Mouse (Mus musculus) Patski (cell line): ENCODE measurements around the gene Tbl3. TPM values are rescaled to one million over a fixed set of nuclear protein-coding genes. Genes with fewer than 3 reads are reported as not detected.

ENCODE experiments used
- ATAC-seq: fragments of 100-300 bp; one replicate; pipeline ENCODE4 v1.8.0; 2021
- CTCF ChIA-PET: fragments of 350-600 bp; sonication (Branson Sonifier 250); formaldehyde crosslinking; loops from one replicate; lab custom pipeline; 2022; ENCODE audit warnings: inconsistent platforms; lab: Charles Lee
- POLR2A ChIA-PET: fragments of 350-600 bp; sonication (Branson Sonifier 250); formaldehyde crosslinking; loops from one replicate; lab custom pipeline; 2022; ENCODE audit warnings: antibody characterized with exemption, inconsistent platforms; lab: Charles Lee
- DNase-seq: peaks from one replicate; pipeline ENCODE4 v3.0.0-alpha.2; 2011; ENCODE audit warnings: low read depth, low spot score
- H3K27me3 ChIP-seq: fragments of 371-371 bp; one replicate; pipeline ENCODE4 v1.5.1; 2021
- CTCF ChIP-seq: fragments of 100-300 bp; IDR thresholded peaks from one replicate; pipeline ENCODE4 v1.5.1; 2021
- in situ Hi-C: fragments of 300-500 bp; cut with MboI; formaldehyde crosslinking; loops from 3 replicates; pipeline ENCODE4 v1.11.1; 2018; ENCODE audit warnings: low pct_unique_long_range_greater_than_20kb, mixed read lengths
- polyA plus RNA-seq: library from polyadenylated mRNA; unstranded; gene quantifications from one replicate; pipeline ENCODE4 v1.2.3, GENCODE M21; 2021

The Tbl3 gene
- polyA plus RNA-seq, 1 experiment from 2014 or later: 66.1 TPM

- POLR2A ChIA-PET: interaction anchor here (1.0 kb wide), 1 partner anchor 11 kb away, joined by 3 read pairs; no protein-coding TSS in a partner anchor
- CTCF ChIA-PET: interaction anchor here (1.2 kb wide), 1 partner anchor 11 kb away, joined by 4 read pairs; the partner anchor contains the start of gene Zfp598
- no peak for TF ChIP-seq CTCF
- no peak for ATAC-seq
- no peak for DNase-seq
- in situ Hi-C loops: loop anchor here (10.0 kb wide), 1 partner anchor 193 kb away; no protein-coding TSS in a partner anchor
- H3K27me3 ChIP-seq: peaks cover 9% of the 10 kb centered on the region
Observed at GRCm38 (mm10) chr17:24658017-24658758, 49.3 kb downstream of the Tbl3 start, which contains the start of gene Npw. TSS of gene Npw (minus strand) at chr17:24658457.

GRCm38 (mm10) chr17:24654969-24655368 lies 52.5 kb downstream of the Tbl3 start:
- no peak for ATAC-seq
- ChIA-PET POLR2A (interaction anchor here (1.6 kb wide), 1 partner anchor 22 kb away, joined by 5 read pairs; the partner anchor contains the start of genes Nthl1 and Tsc2), CTCF (interaction anchor here (1.3 to 2.6 kb wide), 4 partner anchors 11 to 127 kb away, joined by 3 to 14 read pairs (median 4); partner anchors contain the start of gene Traf7)
- in situ Hi-C loops: loop anchor here (10.0 kb wide), 1 partner anchor 190 kb away; no protein-coding TSS in a partner anchor
- peaks cover 9% of the 10 kb centered on the region for H3K27me3 ChIP-seq
- no peak for TF ChIP-seq CTCF
- DNase-seq: no peak

GRCm38 (mm10) chr17:24653967-24654710 lies 53.3 kb downstream of the Tbl3 start:
- H3K27me3 ChIP-seq: peaks cover 5% of the 10 kb centered on the region
- CTCF ChIA-PET: interaction anchor here (1.3 to 2.6 kb wide), 4 partner anchors 10 to 127 kb away, joined by 3 to 14 read pairs (median 4); partner anchors contain the start of gene Traf7
- in situ Hi-C loops: loop anchor here (10.0 kb wide), 1 partner anchor 189 kb away; no protein-coding TSS in a partner anchor
- POLR2A ChIA-PET: interaction anchor here (1.6 kb wide), 1 partner anchor 21 kb away, joined by 5 read pairs; the partner anchor contains the start of genes Nthl1 and Tsc2
- no peak for TF ChIP-seq CTCF
- no peak for DNase-seq
- ATAC-seq: peak; percentile 5

GRCm38 (mm10) chr17:24651835-24652234 lies 55.6 kb downstream of the Tbl3 start:
- CTCF ChIA-PET: interaction anchor here (0.7 to 1.6 kb wide), 5 partner anchors 15 to 85 kb away, joined by 3 to 5 read pairs (median 3); partner anchors contain the start of gene Zfp598
- DNase-seq: no peak
- POLR2A ChIA-PET: interaction anchor here (1.5 kb wide), 1 partner anchor 19 kb away, joined by 4 read pairs; no protein-coding TSS in a partner anchor

GRCm38 (mm10) chr17:24650766-24651165 lies 56.7 kb downstream of the Tbl3 start:
- CTCF ChIA-PET: interaction anchor here (0.9 to 1.6 kb wide), 4 partner anchors 10 to 25 kb away, joined by 3 to 5 read pairs (median 3); partner anchors contain the start of gene Zfp598
- no peak for TF ChIP-seq CTCF
- no peak for ATAC-seq
- H3K27me3 ChIP-seq: no peaks in the 10 kb centered on the region
- in situ Hi-C loops: loop anchor here (10.0 kb wide), 1 partner anchor 186 kb away; no protein-coding TSS in a partner anchor
- POLR2A ChIA-PET: interaction anchor here (1.5 kb wide), 1 partner anchor 18 kb away, joined by 4 read pairs; no protein-coding TSS in a partner anchor
- no peak for DNase-seq

More at GRCm38 (mm10) chr17:24651835-24652234, 55.6 kb downstream of the Tbl3 start:
- no peaks in the 10 kb centered on the region for H3K27me3 ChIP-seq
- no peak for TF ChIP-seq CTCF
- in situ Hi-C loops: loop anchor here (10.0 kb wide), 1 partner anchor 187 kb away; no protein-coding TSS in a partner anchor
- ATAC-seq: no peak

- in situ Hi-C loops: loop anchor here (10.0 kb wide), 1 partner anchor 185 kb away; no protein-coding TSS in a partner anchor
- peak; percentile 51 for ATAC-seq
Observed at GRCm38 (mm10) chr17:24650070-24650616, 57.3 kb downstream of the Tbl3 start, which contains the start of gene Slc9a3r2. TSS of gene Slc9a3r2 (minus strand) at chr17:24650327.

GRCm38 (mm10) chr17:24649581-24650069 lies 57.8 kb downstream of the Tbl3 start:
- in situ Hi-C loops: loop anchor here (10.0 kb wide), 1 partner anchor 185 kb away; no protein-coding TSS in a partner anchor
- TF ChIP-seq CTCF: no peak
- ATAC-seq (peak; percentile 29), DNase-seq (no peak)
- POLR2A ChIA-PET: no interaction called here
- CTCF ChIA-PET: interaction anchor here (0.9 kb wide), 1 partner anchor 18 kb away, joined by 3 read pairs; no protein-coding TSS in a partner anchor
- H3K27me3 ChIP-seq: no peaks in the 10 kb centered on the region

More at GRCm38 (mm10) chr17:24650070-24650616, 57.3 kb downstream of the Tbl3 start, which contains the start of gene Slc9a3r2:
- ChIA-PET CTCF (interaction anchor here (0.9 kb wide), 1 partner anchor 17 kb away, joined by 3 read pairs; no protein-coding TSS in a partner anchor), POLR2A (no interaction called here)
- TF ChIP-seq CTCF: no peak
- no peak for DNase-seq
- no peaks in the 10 kb centered on the region for H3K27me3 ChIP-seq

DNA sequence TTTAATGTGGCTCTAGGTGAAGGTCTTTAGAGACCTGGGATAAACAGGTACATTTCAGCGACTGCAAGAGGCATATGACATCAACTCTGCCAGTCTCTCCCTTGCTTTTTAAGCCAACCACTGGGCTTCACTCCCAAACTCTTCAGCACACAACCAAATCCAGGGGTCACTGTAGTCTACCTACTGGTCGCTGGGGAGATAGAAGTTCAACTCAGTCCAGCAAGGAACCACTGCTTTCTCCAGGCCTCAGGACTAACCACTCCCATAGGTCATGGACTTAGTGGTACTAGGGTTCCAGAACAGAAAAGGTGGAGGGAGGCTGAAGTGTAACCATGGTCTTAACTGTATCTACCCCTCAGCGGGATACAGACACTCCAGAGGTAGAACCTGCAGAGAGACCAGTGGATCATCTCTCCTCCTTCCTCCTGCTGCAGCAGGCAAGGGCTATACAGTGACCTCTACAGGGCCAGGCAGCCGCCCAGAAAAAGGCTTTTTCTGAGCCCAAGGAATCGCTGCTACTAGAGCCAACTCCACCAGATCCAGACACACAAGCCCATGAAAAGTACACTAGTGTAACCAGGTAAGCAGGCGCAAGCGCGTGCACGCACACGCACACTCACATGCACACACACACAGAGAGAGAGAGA lies 58.6 kb downstream of the Tbl3 start:
- in situ Hi-C loops: no loop called here
- ATAC-seq (no peak), DNase-seq (no peak)
- ChIA-PET CTCF (no interaction called here), POLR2A (no interaction called here)
- TF ChIP-seq CTCF: no peak
- no peaks in the 10 kb centered on the region for H3K27me3 ChIP-seq

Other genes with a start within 250 kb of the Tbl3 start
- gene E4f1, start 237.3 kb downstream of the Tbl3 start, polyA plus RNA-seq: 36.9 TPM
- 41.3 TPM for gene Pgp, start 237.3 kb downstream of the Tbl3 start, polyA plus RNA-seq
- 0.06 TPM for gene Bricd5, start 233.8 kb downstream of the Tbl3 start, polyA plus RNA-seq
- 23.1 TPM for gene Mlst8, start 228.6 kb downstream of the Tbl3 start, polyA plus RNA-seq
- gene Caskin1, start 219.1 kb downstream of the Tbl3 start, polyA plus RNA-seq: 1.0 TPM
- gene Traf7, start 179.7 kb downstream of the Tbl3 start, polyA plus RNA-seq: 154 TPM
- 0.40 TPM for gene Rab26, start 173.4 kb downstream of the Tbl3 start, polyA plus RNA-seq
- gene Pkd1, start 157.8 kb downstream of the Tbl3 start, polyA plus RNA-seq: 41.0 TPM
- gene Tsc2, start 75.0 kb downstream of the Tbl3 start, polyA plus RNA-seq: 93.5 TPM
- 33.4 TPM for gene Nthl1, start 75.0 kb downstream of the Tbl3 start, polyA plus RNA-seq
- 32.3 TPM for gene Slc9a3r2, start 57.3 kb downstream of the Tbl3 start, polyA plus RNA-seq
- gene Npw, start 49.2 kb downstream of the Tbl3 start, polyA plus RNA-seq: not detected
- gene Zfp598, start 38.0 kb downstream of the Tbl3 start, polyA plus RNA-seq: 48.0 TPM
- gene Syngr3, start 17.7 kb downstream of the Tbl3 start, polyA plus RNA-seq: 2.7 TPM
- 47.6 TPM for gene Gfer, start 11.5 kb downstream of the Tbl3 start, polyA plus RNA-seq
- gene Noxo1, start 11.4 kb downstream of the Tbl3 start, polyA plus RNA-seq: 2.4 TPM
- 0.08 TPM for gene Rnf151, start 10.4 kb upstream of the Tbl3 start, polyA plus RNA-seq
- gene Rps2, start 10.5 kb upstream of the Tbl3 start, polyA plus RNA-seq: 1,141 TPM
- 362 TPM for gene Ndufb10, start 16.8 kb upstream of the Tbl3 start, polyA plus RNA-seq
- gene Rpl3l, start 20.2 kb upstream of the Tbl3 start, polyA plus RNA-seq: 0.15 TPM
- gene Msrb1, start 29.0 kb upstream of the Tbl3 start, polyA plus RNA-seq: 100 TPM
- 2.9 TPM for gene Hs3st6, start 45.3 kb upstream of the Tbl3 start, polyA plus RNA-seq
- gene Meiob, start 96.6 kb upstream of the Tbl3 start, polyA plus RNA-seq: 0.09 TPM
- gene Hagh, start 132.5 kb upstream of the Tbl3 start, polyA plus RNA-seq: 116 TPM
- gene Fahd1, start 142.7 kb upstream of the Tbl3 start, polyA plus RNA-seq: 41.2 TPM
- 0.12 TPM for gene Igfals, start 158.3 kb upstream of the Tbl3 start, polyA plus RNA-seq
- gene Nubp2, start 178.7 kb upstream of the Tbl3 start, polyA plus RNA-seq: 49.8 TPM
- gene Spsb3, start 179.0 kb upstream of the Tbl3 start, polyA plus RNA-seq: 32.4 TPM
- gene Eme2, start 187.4 kb upstream of the Tbl3 start, polyA plus RNA-seq: 21.4 TPM
- 115 TPM for gene Mrps34, start 187.5 kb upstream of the Tbl3 start, polyA plus RNA-seq
- 39.8 TPM for gene Nme3, start 188.8 kb upstream of the Tbl3 start, polyA plus RNA-seq
- gene Mapk8ip3, start 229.3 kb upstream of the Tbl3 start, polyA plus RNA-seq: 66.3 TPM